ENCODE assay signal across 8 mouse cellular contexts in genomic region chr7:131410416-131411058, GRCm38 (mm10). TPM values are rescaled to one million over a fixed set of nuclear protein-coding genes. Genes with fewer than 3 reads are reported as not detected.
DNase-seq lines count a peak whose midpoint lies in the region; ATAC-seq and TF ChIP-seq lines count a peak whose summit lies in the region.

TSS of gene Ikzf5 (minus strand) at chr7:131410521.
TSS of gene Acadsb (plus strand) at chr7:131410601.

- H3K4me2 ChIP-seq in forebrain, embryonic 13.5 days, result peak within 1 kb of the TSS; percentile 81
- peak within 1 kb of the TSS; percentile 94 for H3K4me2 ChIP-seq in liver, postnatal 0 days (ENCODE audit: low read depth, low read length)
- peak within 1 kb of the TSS; percentile 83 for H3K4me2 ChIP-seq in neural tube, embryonic 14.5 days (ENCODE audit: low read depth, low read length)

- no peak for TF ChIP-seq CTCF in ES-Bruce4 (IDR thresholded peaks at IDR 0.05; ENCODE audit: low read depth, low read length)
- TF ChIP-seq CTCF in liver, postnatal 0 days (IDR thresholded peaks at IDR 0.05; ENCODE audit: low read depth), result no peak

- no peaks in the 10 kb centered on the region for H3K36me3 ChIP-seq in ES-Bruce4 (ENCODE audit: control insufficient read depth, insufficient read depth, low read length, poor library complexity, severe bottlenecking)
- no peaks in the 10 kb centered on the region for H3K36me3 ChIP-seq in forebrain, embryonic 13.5 days (ENCODE audit: poor library complexity, severe bottlenecking)
- H3K36me3 ChIP-seq in liver, postnatal 0 days (replicated peaks; ENCODE audit: insufficient read depth, low read length), result no peaks in the 10 kb centered on the region
- H3K36me3 ChIP-seq in neural tube, embryonic 14.5 days (ENCODE audit: control insufficient read depth, insufficient read depth, low read length), result no peaks in the 10 kb centered on the region

- TF ChIP-seq POLR2A in ES-Bruce4 (IDR thresholded peaks at IDR 0.05; ENCODE audit: insufficient read depth, low read length), result peak; percentile 67

- peak within 1 kb of the TSS; percentile 86 for H3K4me3 ChIP-seq in ES-Bruce4 (ENCODE audit: low read depth, low read length)
- peak within 1 kb of the TSS; percentile 79 for H3K4me3 ChIP-seq in forebrain, embryonic 13.5 days
- peak within 1 kb of the TSS; percentile 81 for H3K4me3 ChIP-seq in liver, postnatal 0 days (ENCODE audit: low read depth, low read length)
- H3K4me3 ChIP-seq in neural tube, embryonic 14.5 days (ENCODE audit: low read depth, low read length), result peak within 1 kb of the TSS; percentile 88

- 0 out of 2 replicates have a peak, but pooled peaks have one; percentile 52 for TF ChIP-seq EP300 in ES-Bruce4 (IDR thresholded peaks at IDR 0.05; ENCODE audit: insufficient read depth, low read depth, low read length)
- TF ChIP-seq EP300 in liver, postnatal 0 days (IDR thresholded peaks at IDR 0.05; ENCODE audit: low read depth), result peak; percentile 91

- H3K9me3 ChIP-seq in ES-Bruce4 (replicated peaks; ENCODE audit: control insufficient read depth, insufficient read depth, low read length, poor library complexity, severe bottlenecking), result no peaks in the 10 kb centered on the region
- H3K9me3 ChIP-seq in forebrain, embryonic 13.5 days (replicated peaks), result no peaks in the 10 kb centered on the region
- no peaks in the 10 kb centered on the region for H3K9me3 ChIP-seq in liver, postnatal 0 days (ENCODE audit: low read length)
- no peaks in the 10 kb centered on the region for H3K9me3 ChIP-seq in neural tube, embryonic 14.5 days (ENCODE audit: control insufficient read depth, low read length)

- H3K9ac ChIP-seq in ES-Bruce4 (ENCODE audit: low read depth, poor library complexity, severe bottlenecking), result peak within 1 kb of the TSS; percentile 75
- peak within 1 kb of the TSS; percentile 97 for H3K9ac ChIP-seq in forebrain, embryonic 13.5 days
- H3K9ac ChIP-seq in liver, postnatal 0 days (replicated peaks), result peak within 1 kb of the TSS; percentile 93
- H3K9ac ChIP-seq in neural tube, embryonic 14.5 days (replicated peaks; ENCODE audit: low read depth, low read length), result peak within 1 kb of the TSS; percentile 90

- intact Hi-C loops in heart, postnatal 10 days (cut with DNase I), result loop anchor here (2.0 to 5.0 kb wide), 2 partner anchors 48 to 132 kb away; partner anchors contain the start of genes 2310057M21Rik and Hmx3

- ATAC-seq in cerebellum, adult (ENCODE audit: insufficient number of reproducible peaks, low FRiP score, low TSS enrichment), result peak; percentile 94
- peak; percentile 99 for ATAC-seq in forebrain, embryonic 13.5 days
- ATAC-seq in liver, postnatal 0 days, result peak; percentile 100
- ATAC-seq in neural tube, embryonic 14.5 days (ENCODE audit: low read depth), result peak; percentile 98

- H3K27me3 ChIP-seq in ES-Bruce4 (ENCODE audit: control insufficient read depth, insufficient read depth, low read length, poor library complexity, severe bottlenecking), result no peaks in the 10 kb centered on the region
- no peaks in the 10 kb centered on the region for H3K27me3 ChIP-seq in forebrain, embryonic 13.5 days
- no peaks in the 10 kb centered on the region for H3K27me3 ChIP-seq in liver, postnatal 0 days (ENCODE audit: insufficient read depth, low read length)
- H3K27me3 ChIP-seq in neural tube, embryonic 14.5 days (ENCODE audit: control insufficient read depth, insufficient read depth, low read length), result no peaks in the 10 kb centered on the region

- H3K27ac ChIP-seq in ES-Bruce4 (ENCODE audit: insufficient read depth, low read length), result no peak within 1 kb of the TSS
- H3K27ac ChIP-seq in forebrain, embryonic 13.5 days, result peak within 1 kb of the TSS; percentile 70
- H3K27ac ChIP-seq in liver, postnatal 0 days (ENCODE audit: low read depth), result peak within 1 kb of the TSS; percentile 84
- peak within 1 kb of the TSS; percentile 82 for H3K27ac ChIP-seq in neural tube, embryonic 14.5 days (ENCODE audit: low read depth, low read length)

- WGBS in forebrain, embryonic 13.5 days, result 0% methylated on average over 42 of the region's 42 CpGs
- under 1% methylated on average over 42 of the region's 42 CpGs for WGBS in large intestine, adult 2 months
- under 1% methylated on average over 34 of the region's 42 CpGs for WGBS in liver, postnatal 0 days (ENCODE audit: insufficient replicate concordance)
- 0% methylated on average over 42 of the region's 42 CpGs for WGBS in neural tube, embryonic 14.5 days

- no peaks in the 10 kb centered on the region for H3K4me1 ChIP-seq in ES-Bruce4 (ENCODE audit: control insufficient read depth, insufficient read depth, low read length)
- H3K4me1 ChIP-seq in forebrain, embryonic 13.5 days, result peaks cover 27% of the 10 kb centered on the region
- H3K4me1 ChIP-seq in liver, postnatal 0 days (ENCODE audit: insufficient read depth), result peaks cover 16% of the 10 kb centered on the region
- H3K4me1 ChIP-seq in neural tube, embryonic 14.5 days (ENCODE audit: control insufficient read depth, insufficient read depth, low read length), result peaks cover 17% of the 10 kb centered on the region

- DNase-seq in heart, postnatal 10 days, result peak; percentile 99 to 100
- DNase-seq in large intestine, adult 2 months (ENCODE audit: low read depth, low spot score), result peak; percentile 97
- DNase-seq in liver, postnatal 0 days, result peak; percentile 100
- DNase-seq in testis, postnatal 10 days (ENCODE audit: low spot score), result peak; percentile 99

RNA-seq across cellular contexts. Expression of gene Ikzf5, which starts in this region (rescaled TPM):
- 24.6 and 27.7 TPM in 2 replicates for polyA plus RNA-seq in ES-Bruce4 (2011; ENCODE audit: insufficient read depth, insufficient read length, low read depth, missing spikeins)
- polyA plus RNA-seq in forebrain, embryonic 13.5 days (2015; fragmentation: Nextera tagmentation; extraction: Ambion mirVana), result 17.0 and 17.1 TPM in 2 replicates
- 10 to 100 TPM; 32.4 to 34.7 TPM for total RNA-seq in heart, postnatal 10 days (2021)
- polyA plus RNA-seq in large intestine, adult 2 months (2012; rRNA removed), result 4.7 and 10.6 TPM in 2 replicates
- 4.8 and 5.4 TPM in 2 replicates for polyA plus RNA-seq in liver, postnatal 0 days (2015; fragmentation: Nextera tagmentation; extraction: Ambion mirVana)
- polyA plus RNA-seq in neural tube, embryonic 14.5 days (2014; fragmentation: Nextera tagmentation; extraction: Ambion mirVana), result 15.4 and 16.0 TPM in 2 replicates

RNA-seq across cellular contexts. Expression of gene Acadsb, which starts in this region (rescaled TPM):
- 34.1 and 38.3 TPM in 2 replicates for polyA plus RNA-seq in ES-Bruce4 (2011; ENCODE audit: insufficient read depth, insufficient read length, low read depth, missing spikeins)
- polyA plus RNA-seq in forebrain, embryonic 13.5 days (2015; fragmentation: Nextera tagmentation; extraction: Ambion mirVana), result 86.1 and 89.4 TPM in 2 replicates
- total RNA-seq in heart, postnatal 10 days (2021), result 10 to 100 TPM; 78.1 to 80.3 TPM
- polyA plus RNA-seq in large intestine, adult 2 months (2012; rRNA removed), result 3.2 and 3.6 TPM in 2 replicates
- polyA plus RNA-seq in liver, postnatal 0 days (2015; fragmentation: Nextera tagmentation; extraction: Ambion mirVana), result 27.1 and 28.2 TPM in 2 replicates
- polyA plus RNA-seq in neural tube, embryonic 14.5 days (2014; fragmentation: Nextera tagmentation; extraction: Ambion mirVana), result 95.7 and 98.4 TPM in 2 replicates
